Mouse (Mus musculus) ES-Bruce4 (cell line): ENCODE results near the gene Asap3.
A peak's percentile ranks its signal among the peaks of the same experiment; 100 is the strongest.

Experiments used
- CTCF ChIP-seq: IDR thresholded peaks from one replicate; pipeline ENCODE4 v1.8.1; 2011; ENCODE audit warnings: low read depth, low read length
- POLR2A ChIP-seq: IDR thresholded peaks from one replicate; pipeline ENCODE4 v1.8.1; 2011; ENCODE audit warnings: low read length; ENCODE audit not compliant: insufficient read depth

GRCm38 (mm10) chr4:136206033-136206893, at the start of gene Asap3:
- TF ChIP-seq CTCF: peak; percentile 1
- TF ChIP-seq POLR2A: no peak
